Mouse (Mus musculus) megakaryocyte, adult 5-6 weeks (primary cell): ENCODE results near the gene Glt6d1. TPM values are rescaled to one million over a fixed set of nuclear protein-coding genes. Genes with fewer than 3 reads are reported as not detected.

Experiments
- ATAC-seq: 2 replicates; pipeline ENCODE4 v1.8.0; 2016; ENCODE audit warnings: mild to moderate bottlenecking, inconsistent platforms; ENCODE audit not compliant: poor library complexity, severe bottlenecking
- total RNA-seq, 2 experiments: library from RNA; stranded (forward) in 1 of 2; stranded (reverse) in 1 of 2; fragments of 153-499, 151-499 nt in 1 of 2; fragments of 221-1000, 200-1000 nt in 1 of 2; gene quantifications; 2 replicates each; pipeline versions ENCODE4 v1.2.3 to v1.2.4; 2015 to 2017

Gene Glt6d1
- total RNA-seq, 2 experiments from 2014 or later = not detected

- ATAC-seq = no peak
Measured at GRCm38 (mm10) chr2:25798065-25798464, 17.6 kb downstream of the Glt6d1 start.

- no peak for ATAC-seq
Measured at GRCm38 (mm10) chr2:25797635-25798034, 18.0 kb downstream of the Glt6d1 start.

- no peak for ATAC-seq
Measured at GRCm38 (mm10) chr2:25789092-25789491, 26.6 kb downstream of the Glt6d1 start.

GRCm38 (mm10) chr2:25785573-25786322 lies 29.9 kb downstream of the Glt6d1 start:
- ATAC-seq = no peak

- no peak for ATAC-seq
Measured at GRCm38 (mm10) chr2:25781957-25782356, 33.7 kb downstream of the Glt6d1 start, which contains the start of gene Gm13539. TSS of gene Gm13539 (plus strand) at chr2:25782257.

GRCm38 (mm10) chr2:25780921-25781320 lies 34.7 kb downstream of the Glt6d1 start:
- no peak for ATAC-seq

- ATAC-seq = no peak
Measured at GRCm38 (mm10) chr2:25779076-25779475, 36.6 kb downstream of the Glt6d1 start.

GRCm38 (mm10) chr2:25776717-25777116 lies 38.9 kb downstream of the Glt6d1 start, which contains the start of gene Lcn11:
TSS of gene Lcn11 (plus strand) at chr2:25777017.
- ATAC-seq = no peak

- ATAC-seq = no peak
Measured at GRCm38 (mm10) chr2:25775991-25776390, 39.7 kb downstream of the Glt6d1 start.

GRCm38 (mm10) chr2:25774640-25775039 lies 41.0 kb downstream of the Glt6d1 start:
- no peak for ATAC-seq

GRCm38 (mm10) chr2:25773507-25773906 lies 42.1 kb downstream of the Glt6d1 start:
- no peak for ATAC-seq

GRCm38 (mm10) chr2:25767764-25768163 lies 47.9 kb downstream of the Glt6d1 start:
- ATAC-seq = no peak

- no peak for ATAC-seq
Measured at GRCm38 (mm10) chr2:25765269-25765668, 50.4 kb downstream of the Glt6d1 start, which contains the start of gene Lcn3. TSS of gene Lcn3 (plus strand) at chr2:25765569.

- ATAC-seq = no peak
Measured at GRCm38 (mm10) chr2:25758064-25758625, 57.5 kb downstream of the Glt6d1 start.

- ATAC-seq = no peak
Measured at GRCm38 (mm10) chr2:25754201-25754600, 61.4 kb downstream of the Glt6d1 start.

Other genes with a start within 250 kb of the Glt6d1 start
- 0.09 and 2.3 TPM in 2 replicates for gene Mamdc4, start 241.0 kb downstream of the Glt6d1 start, total RNA-seq (2015)
- 0.15 and 5.0 TPM in 2 replicates for gene Mamdc4, start 241.0 kb downstream of the Glt6d1 start, total RNA-seq (2017)
- gene Phpt1, start 240.6 kb downstream of the Glt6d1 start, total RNA-seq (2015) = 12.7 and 15.1 TPM in 2 replicates
- gene Phpt1, start 240.6 kb downstream of the Glt6d1 start, total RNA-seq (2017) = 8.4 and 11.8 TPM in 2 replicates
- gene Ajm1, start 234.1 kb downstream of the Glt6d1 start, total RNA-seq (2015) = not detected in 2 replicates
- gene Ajm1, start 234.1 kb downstream of the Glt6d1 start, total RNA-seq (2017) = not detected in 2 replicates
- gene Rabl6, start 207.3 kb downstream of the Glt6d1 start, total RNA-seq (2015) = 18.3 and 25.7 TPM in 2 replicates
- gene Rabl6, start 207.3 kb downstream of the Glt6d1 start, total RNA-seq (2017) = 34.0 and 43.0 TPM in 2 replicates
- gene Ccdc183, start 198.2 kb downstream of the Glt6d1 start, total RNA-seq (2015) = not detected in 2 replicates
- gene Ccdc183, start 198.2 kb downstream of the Glt6d1 start, total RNA-seq (2017) = not detected in 2 replicates
- gene Tmem141, start 193.8 kb downstream of the Glt6d1 start, total RNA-seq (2015) = 8.4 and 19.2 TPM in 2 replicates
- gene Tmem141, start 193.8 kb downstream of the Glt6d1 start, total RNA-seq (2017) = 18.5 and 25.2 TPM in 2 replicates
- 1.1 and 1.9 TPM in 2 replicates for gene Fcna, start 187.8 kb downstream of the Glt6d1 start, total RNA-seq (2015)
- gene Fcna, start 187.8 kb downstream of the Glt6d1 start, total RNA-seq (2017) = 2.2 and 3.2 TPM in 2 replicates
- not detected in 2 replicates for gene Lcn8, start 162.7 kb downstream of the Glt6d1 start, total RNA-seq (2015)
- not detected in 2 replicates for gene Lcn8, start 162.7 kb downstream of the Glt6d1 start, total RNA-seq (2017)
- gene Lcn5, start 157.9 kb downstream of the Glt6d1 start, total RNA-seq (2015) = not detected in 2 replicates
- not detected in 2 replicates for gene Lcn5, start 157.9 kb downstream of the Glt6d1 start, total RNA-seq (2017)
- not detected in 2 replicates for gene Lcn6, start 139.1 kb downstream of the Glt6d1 start, total RNA-seq (2015)
- not detected in 2 replicates for gene Lcn6, start 139.1 kb downstream of the Glt6d1 start, total RNA-seq (2017)
- not detected in 2 replicates for gene Lcn10, start 133.1 kb downstream of the Glt6d1 start, total RNA-seq (2015)
- gene Lcn10, start 133.1 kb downstream of the Glt6d1 start, total RNA-seq (2017) = not detected in 2 replicates
- not detected in 2 replicates for gene Obp2a, start 115.8 kb downstream of the Glt6d1 start, total RNA-seq (2015)
- not detected in 2 replicates for gene Obp2a, start 115.8 kb downstream of the Glt6d1 start, total RNA-seq (2017)
- 24.4 and 25.9 TPM in 2 replicates for gene Bmyc, start 109.1 kb downstream of the Glt6d1 start, total RNA-seq (2015)
- gene Bmyc, start 109.1 kb downstream of the Glt6d1 start, total RNA-seq (2017) = 7.6 and 9.3 TPM in 2 replicates
- not detected in 2 replicates for gene Obp2b, start 78.8 kb downstream of the Glt6d1 start, total RNA-seq (2015)
- gene Obp2b, start 78.8 kb downstream of the Glt6d1 start, total RNA-seq (2017) = not detected in 2 replicates
- gene Lcn3, start 50.3 kb downstream of the Glt6d1 start, total RNA-seq (2015) = not detected in 2 replicates
- not detected in 2 replicates for gene Lcn3, start 50.3 kb downstream of the Glt6d1 start, total RNA-seq (2017)
- not detected in 2 replicates for gene Lcn11, start 38.8 kb downstream of the Glt6d1 start, total RNA-seq (2015)
- gene Lcn11, start 38.8 kb downstream of the Glt6d1 start, total RNA-seq (2017) = not detected in 2 replicates
- gene Gm13539, start 33.6 kb downstream of the Glt6d1 start, total RNA-seq (2015) = not detected in 2 replicates
- not detected in 2 replicates for gene Gm13539, start 33.6 kb downstream of the Glt6d1 start, total RNA-seq (2017)
- gene Lcn9, start 7.3 kb upstream of the Glt6d1 start, total RNA-seq (2015) = not detected in 2 replicates
- gene Lcn9, start 7.3 kb upstream of the Glt6d1 start, total RNA-seq (2017) = not detected in 2 replicates
- gene Sohlh1, start 31.4 kb upstream of the Glt6d1 start, total RNA-seq (2015) = not detected in 2 replicates
- not detected in 2 replicates for gene Sohlh1, start 31.4 kb upstream of the Glt6d1 start, total RNA-seq (2017)
- gene Kcnt1, start 47.9 kb upstream of the Glt6d1 start, total RNA-seq (2015) = not detected in 2 replicates
- not detected in 2 replicates for gene Kcnt1, start 47.9 kb upstream of the Glt6d1 start, total RNA-seq (2017)
- 3.4 and 4.4 TPM in 2 replicates for gene Camsap1, start 167.4 kb upstream of the Glt6d1 start, total RNA-seq (2015)
- gene Camsap1, start 167.4 kb upstream of the Glt6d1 start, total RNA-seq (2017) = 10.2 and 24.2 TPM in 2 replicates
- 39.8 TPM in 2 replicates for gene Ubac1, start 205.9 kb upstream of the Glt6d1 start, total RNA-seq (2015)
- gene Ubac1, start 205.9 kb upstream of the Glt6d1 start, total RNA-seq (2017) = 19.0 and 20.9 TPM in 2 replicates